ENCODE assay signal across 27 mouse cellular contexts in genomic region chr11:32614463-32614862, GRCm38 (mm10). TPM values are rescaled to one million over a fixed set of nuclear protein-coding genes. Genes with fewer than 3 reads are reported as not detected.
A peak's percentile ranks its signal among the peaks of the same experiment; 100 is the strongest.
DNase-seq lines count a peak whose midpoint lies in the region; ATAC-seq and TF ChIP-seq lines count a peak whose summit lies in the region.
"Had no signal": no experiment of that assay in that cellular context is flagged by ENCODE, and none has a peak within 500 bp of the region (broad histone marks: within the 10 kb centered on the region; RNA-seq: fewer than 3 reads in every experiment).

No protein-coding gene starts in this region.

- WGBS in hindbrain, embryonic 13.5 days: 94% methylated on average over 29 of the region's 29 CpGs
- 95% methylated on average over 29 of the region's 29 CpGs for WGBS in hindbrain, embryonic 12.5 days

- H3K9me3 ChIP-seq in hindbrain, embryonic 13.5 days: no peaks in the 10 kb centered on the region
- no peaks in the 10 kb centered on the region for H3K9me3 ChIP-seq in hindbrain, embryonic 12.5 days (replicated peaks)
- no peaks in the 10 kb centered on the region for H3K9me3 ChIP-seq in E14TG2a.4 (ENCODE audit: low read length)
- H3K9me3 ChIP-seq: embryonic facial prominence, embryonic 10.5 days; embryonic facial prominence, embryonic 13.5 days; forebrain, embryonic 12.5 days; forebrain, embryonic 15.5 days had no signal

- H3K4me2 ChIP-seq in hindbrain, embryonic 13.5 days: no peak overlapping the region
- no peak overlapping the region for H3K4me2 ChIP-seq in hindbrain, embryonic 12.5 days (replicated peaks)
- H3K4me2 ChIP-seq: embryonic facial prominence, embryonic 13.5 days; forebrain, embryonic 12.5 days; forebrain, embryonic 15.5 days; heart, embryonic 11.5 days; hindbrain, embryonic 14.5 days had no signal

- no peaks in the 10 kb centered on the region for H3K27me3 ChIP-seq in hindbrain, embryonic 13.5 days
- H3K27me3 ChIP-seq in hindbrain, embryonic 12.5 days: 0 out of 2 replicates have a peak, but pooled peaks cover 3% of the 10 kb centered on the region
- no peaks in the 10 kb centered on the region for H3K27me3 ChIP-seq in E14TG2a.4 (ENCODE audit: insufficient read depth, low read length)
- H3K27me3 ChIP-seq: CH12.LX; embryonic facial prominence, embryonic 13.5 days; forebrain, embryonic 12.5 days; forebrain, embryonic 15.5 days had no signal

- H3K9ac ChIP-seq in hindbrain, embryonic 13.5 days: no peak overlapping the region
- no peak overlapping the region for H3K9ac ChIP-seq in hindbrain, embryonic 12.5 days
- H3K9ac ChIP-seq: embryonic facial prominence, embryonic 13.5 days; forebrain, embryonic 12.5 days; forebrain, embryonic 15.5 days; hindbrain, embryonic 14.5 days had no signal

- H3K4me3 ChIP-seq in hindbrain, embryonic 13.5 days: no peak overlapping the region
- no peak overlapping the region for H3K4me3 ChIP-seq in hindbrain, embryonic 12.5 days
- H3K4me3 ChIP-seq in E14TG2a.4 (replicated peaks; ENCODE audit: low read length): peak overlapping the region; percentile 88
- H3K4me3 ChIP-seq: embryonic facial prominence, embryonic 10.5 days; embryonic facial prominence, embryonic 13.5 days; erythroblast, embryonic 14.5 days; forebrain, embryonic 12.5 days; forebrain, embryonic 15.5 days had no signal

- no peak overlapping the region for H3K27ac ChIP-seq in hindbrain, embryonic 13.5 days
- H3K27ac ChIP-seq in hindbrain, embryonic 12.5 days: no peak overlapping the region
- H3K27ac ChIP-seq: embryonic facial prominence, embryonic 10.5 days; embryonic facial prominence, embryonic 13.5 days; forebrain, embryonic 12.5 days; forebrain, embryonic 15.5 days; hindbrain, embryonic 14.5 days; hindbrain, postnatal 0 days had no signal

- H3K4me1 ChIP-seq in hindbrain, embryonic 13.5 days (replicated peaks): peaks cover 10% of the 10 kb centered on the region
- H3K4me1 ChIP-seq in hindbrain, embryonic 12.5 days: peaks cover 15% of the 10 kb centered on the region
- peaks cover 48% of the 10 kb centered on the region for H3K4me1 ChIP-seq in E14TG2a.4 (replicated peaks; ENCODE audit: low read depth, low read length)
- H3K4me1 ChIP-seq: forebrain, embryonic 15.5 days had no signal

- DNase-seq in ES-CJ7 (ENCODE audit: low read depth, low spot score) (peak; percentile 75), ZHBTc4 (ENCODE audit: low read depth, low spot score) (peak; percentile 79)
- DNase-seq in ovary, postnatal 14 days (ENCODE audit: low spot score): no peak
- DNase-seq: adrenal gland, postnatal 10 days; adrenal gland, postnatal 36 days; B cell, adult 2 months; cerebellum, adult 9-10 months; cerebellum, postnatal 36 days; embryo, embryonic 11 days; gastrocnemius, postnatal 10 days; gastrocnemius, postnatal 36 days; heart, adult 11 months had no signal

- H3K36me3 ChIP-seq in hindbrain, embryonic 13.5 days: peaks cover 29% of the 10 kb centered on the region
- 0 out of 2 replicates have a peak, but pooled peaks cover 3% of the 10 kb centered on the region for H3K36me3 ChIP-seq in hindbrain, embryonic 12.5 days
- peaks cover 77% of the 10 kb centered on the region for H3K36me3 ChIP-seq in E14TG2a.4 (ENCODE audit: insufficient read depth, low read length)
- H3K36me3 ChIP-seq: embryonic facial prominence, embryonic 10.5 days; forebrain, embryonic 12.5 days; forebrain, embryonic 15.5 days had no signal

- 0 out of 2 replicates have a peak, but pooled peaks have one; percentile 33 for ATAC-seq in hindbrain, embryonic 13.5 days (ENCODE audit: low FRiP score)
- no peak for ATAC-seq in hindbrain, embryonic 12.5 days (ENCODE audit: low FRiP score)
- no peak for ATAC-seq in frontal cortex, adult (ENCODE audit: low TSS enrichment)
- ATAC-seq: forebrain, embryonic 15.5 days; hindbrain, postnatal 0 days; inflammation-experienced regulatory T-cells, adult 6 months; intestine, embryonic 16.5 days had no signal

- no peak for TF ChIP-seq CTCF in E14TG2a.4 (conservative IDR thresholded peaks at IDR 0.05; ENCODE audit: low read length)

RNA-seq across cellular contexts. Expression of gene Fbxw11, which starts 28.1 kb away (rescaled TPM):
- 116 and 118 TPM in 2 replicates for polyA plus RNA-seq in hindbrain, embryonic 13.5 days (2015; fragmentation: Nextera tagmentation; extraction: Ambion mirVana)
- 111 and 112 TPM in 2 replicates for polyA plus RNA-seq in hindbrain, embryonic 12.5 days (2016; fragmentation: Nextera tagmentation; extraction: Ambion mirVana)
